Mouse (Mus musculus): ENCODE measurements around the gene Rarres2. TPM values are rescaled to one million over a fixed set of nuclear protein-coding genes. Genes with fewer than 3 reads are reported as not detected.

Rarres2 gene
- polyA plus RNA-seq, 1 experiment from 2014 or later = 87.2 TPM

- H3K36me3 ChIP-seq = peaks cover 44% of the 10 kb centered on the region
Measured at GRCm38 (mm10) chr6:48595278-48595677, 22.7 kb upstream of the Rarres2 start.

GRCm38 (mm10) chr6:48594043-48594738, 21.6 kb upstream of the Rarres2 start:
- peaks cover 39% of the 10 kb centered on the region for H3K36me3 ChIP-seq
- peaks cover 10% of the 10 kb centered on the region for H3K4me1 ChIP-seq (replicated peaks)
- peaks cover 16% of the 10 kb centered on the region for H3K9me3 ChIP-seq
- H3K4me3 ChIP-seq (replicated peaks) = peak overlapping the region; percentile 91
- H3K4me2 ChIP-seq (replicated peaks) = peak overlapping the region; percentile 89
- H3K9ac ChIP-seq = peak overlapping the region; percentile 88
- WGBS = 2% methylated on average over 37 of the region's 41 CpGs
- no peaks in the 10 kb centered on the region for H3K27me3 ChIP-seq (replicated peaks)
- H3K27ac ChIP-seq = peak overlapping the region; percentile 86
- peak; percentile 69 for ATAC-seq

More at GRCm38 (mm10) chr6:48595278-48595677, 22.7 kb upstream of the Rarres2 start:
- no peak overlapping the region for H3K27ac ChIP-seq
- no peaks in the 10 kb centered on the region for H3K27me3 ChIP-seq (replicated peaks)
- peak overlapping the region; percentile 91 for H3K4me3 ChIP-seq (replicated peaks)
- 58% methylated on average over 1 of the region's 1 CpGs for WGBS
- H3K4me1 ChIP-seq (replicated peaks) = peaks cover 9% of the 10 kb centered on the region
- peak overlapping the region; percentile 89 for H3K4me2 ChIP-seq (replicated peaks)
- no peak overlapping the region for H3K9ac ChIP-seq
- ATAC-seq = no peak
- peaks cover 16% of the 10 kb centered on the region for H3K9me3 ChIP-seq

DNA sequence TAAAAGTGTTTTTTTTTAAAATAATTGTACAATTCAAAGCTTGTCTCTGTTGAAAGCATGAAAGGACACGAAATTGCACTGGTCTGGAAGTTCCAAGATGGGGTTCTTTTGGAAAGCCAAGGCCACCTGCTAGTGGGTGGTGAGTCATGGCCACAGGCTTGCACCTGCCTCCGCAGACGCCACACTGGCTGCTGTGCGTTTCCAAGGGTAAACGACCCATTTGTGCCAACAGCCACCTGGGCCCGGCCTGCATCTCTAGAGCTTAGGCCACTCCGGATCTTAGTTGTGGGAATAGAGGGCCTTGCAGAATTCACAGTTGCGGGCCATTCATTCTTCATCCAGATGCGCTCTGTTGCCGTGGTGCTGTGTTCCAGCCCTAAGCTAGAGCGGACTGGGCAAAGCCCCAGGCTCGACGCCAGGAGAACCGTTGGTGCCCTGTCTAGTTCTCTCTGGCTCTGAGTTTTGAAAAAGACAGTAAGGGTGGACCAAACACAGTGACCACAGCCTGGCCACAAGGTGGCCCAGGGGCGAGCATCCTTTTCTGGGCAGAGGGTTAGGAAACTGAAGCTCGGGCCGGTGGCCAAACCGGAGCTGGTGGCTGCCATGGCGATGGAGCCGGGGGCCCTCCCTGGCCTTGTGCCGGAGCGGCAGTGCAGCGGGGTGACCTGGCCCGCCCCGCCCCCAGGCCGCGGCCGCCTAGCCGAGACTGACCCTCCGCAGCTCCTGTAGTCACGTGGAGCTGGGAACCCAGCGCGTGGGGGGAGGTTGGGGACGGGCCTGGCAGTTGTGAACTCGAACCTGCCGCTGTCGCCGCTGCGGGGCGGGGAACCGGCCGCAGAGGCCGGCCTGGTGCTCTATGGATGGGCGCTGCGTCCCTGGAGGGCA, 20.8 kb upstream of the Rarres2 start, which contains the start of the genes Repin1 and Gm44965:
Gene Repin1 (plus strand): TSS at position 726 of the 885 bp plus-strand sequence.
Gene Gm44965 (plus strand): TSS at position 784 of the 885 bp plus-strand sequence.
- Histone ChIP-seq H3K9me3 (peaks cover 16% of the 10 kb centered on the region), H3K36me3 (peaks cover 32% of the 10 kb centered on the region), H3K4me3 (replicated peaks) (peak within 1 kb of the TSS; percentile 91), H3K27ac (peak within 1 kb of the TSS; percentile 86), H3K27me3 (replicated peaks) (no peaks in the 10 kb centered on the region), H3K9ac (peak within 1 kb of the TSS; percentile 88), H3K4me1 (replicated peaks) (peaks cover 12% of the 10 kb centered on the region), H3K4me2 (replicated peaks) (peak within 1 kb of the TSS; percentile 89)
- ATAC-seq = peak; percentile 94
- 6% methylated on average over 45 of the region's 45 CpGs for WGBS

- 81% methylated on average over 6 of the region's 6 CpGs for WGBS
- no peak overlapping the region for H3K4me3 ChIP-seq (replicated peaks)
- no peak overlapping the region for H3K4me2 ChIP-seq (replicated peaks)
- no peaks in the 10 kb centered on the region for H3K27me3 ChIP-seq (replicated peaks)
- H3K36me3 ChIP-seq = peaks cover 17% of the 10 kb centered on the region
- peaks cover 12% of the 10 kb centered on the region for H3K4me1 ChIP-seq (replicated peaks)
- no peak overlapping the region for H3K27ac ChIP-seq
- H3K9ac ChIP-seq = no peak overlapping the region
- peaks cover 8% of the 10 kb centered on the region for H3K9me3 ChIP-seq
- no peak for ATAC-seq
Measured at GRCm38 (mm10) chr6:48591871-48592270, 19.3 kb upstream of the Rarres2 start.

DNA sequence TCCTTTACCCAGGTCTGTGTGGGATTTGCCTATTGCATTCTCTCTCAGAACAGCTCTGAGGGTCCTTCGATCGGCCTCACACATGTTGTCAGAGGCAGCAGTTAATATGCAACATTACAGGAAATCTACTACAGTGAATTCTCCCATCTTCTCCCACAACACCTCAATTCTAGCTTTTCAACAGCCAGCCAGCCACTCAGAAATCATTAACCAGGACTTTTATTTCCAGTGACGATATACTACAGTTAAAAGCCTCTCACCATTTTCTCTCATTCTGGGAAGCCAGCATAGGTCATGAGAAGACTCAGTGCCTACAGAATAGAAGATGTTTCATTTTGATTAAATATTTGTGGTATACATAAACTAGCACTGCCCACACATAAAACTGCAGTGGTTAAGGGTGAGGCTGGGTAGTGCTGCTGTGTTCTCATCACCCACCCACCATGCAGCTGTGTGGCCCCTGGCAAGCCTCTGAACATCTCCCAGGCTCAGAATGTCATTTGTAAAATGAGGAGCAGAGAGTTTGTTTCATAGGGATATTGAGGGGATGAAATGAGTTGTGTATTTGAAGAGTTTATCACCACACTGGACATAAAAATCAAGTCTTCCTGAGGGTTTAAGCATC, 18.7 kb upstream of the Rarres2 start:
- no peak overlapping the region for H3K27ac ChIP-seq
- H3K9ac ChIP-seq = no peak overlapping the region
- no peak overlapping the region for H3K4me2 ChIP-seq (replicated peaks)
- H3K27me3 ChIP-seq (replicated peaks) = no peaks in the 10 kb centered on the region
- H3K9me3 ChIP-seq = peaks cover 4% of the 10 kb centered on the region; the same call in 1 of the 2 replicates
- WGBS = 79% methylated on average over 3 of the region's 3 CpGs
- H3K4me3 ChIP-seq (replicated peaks) = no peak overlapping the region
- peaks cover 12% of the 10 kb centered on the region for H3K36me3 ChIP-seq
- H3K4me1 ChIP-seq (replicated peaks) = peaks cover 12% of the 10 kb centered on the region
- no peak for ATAC-seq

- no peak within 1 kb of the TSS for H3K27ac ChIP-seq
- no peak within 1 kb of the TSS for H3K4me2 ChIP-seq (replicated peaks)
- H3K4me3 ChIP-seq (replicated peaks) = no peak within 1 kb of the TSS
- no peaks in the 10 kb centered on the region for H3K36me3 ChIP-seq
- no peak within 1 kb of the TSS; the same call in 1 of the 2 replicates for H3K9ac ChIP-seq
- peaks cover 8% of the 10 kb centered on the region for H3K4me1 ChIP-seq (replicated peaks)
- ATAC-seq = no peak
- H3K27me3 ChIP-seq (replicated peaks) = no peaks in the 10 kb centered on the region
- WGBS = 41% methylated on average over 6 of the region's 6 CpGs
- no peaks in the 10 kb centered on the region for H3K9me3 ChIP-seq
Measured at GRCm38 (mm10) chr6:48589194-48589750, 16.7 kb upstream of the Rarres2 start, which contains the start of gene Gm45021. Gene Gm45021 (plus strand): TSS chr6:48589610.

GRCm38 (mm10) chr6:48582037-48582436, 9.4 kb upstream of the Rarres2 start:
- 76% methylated on average over 3 of the region's 3 CpGs for WGBS
- no peak overlapping the region for H3K9ac ChIP-seq
- H3K27ac ChIP-seq = no peak overlapping the region
- H3K27me3 ChIP-seq (replicated peaks) = no peaks in the 10 kb centered on the region
- H3K36me3 ChIP-seq = no peaks in the 10 kb centered on the region
- peaks cover 6% of the 10 kb centered on the region; the same call in 1 of the 2 replicates for H3K4me1 ChIP-seq (replicated peaks)
- ATAC-seq = peak; percentile 39; the same call in 1 of the 2 replicates
- no peak overlapping the region for H3K4me2 ChIP-seq (replicated peaks)
- no peaks in the 10 kb centered on the region for H3K9me3 ChIP-seq
- no peak overlapping the region for H3K4me3 ChIP-seq (replicated peaks)

DNA sequence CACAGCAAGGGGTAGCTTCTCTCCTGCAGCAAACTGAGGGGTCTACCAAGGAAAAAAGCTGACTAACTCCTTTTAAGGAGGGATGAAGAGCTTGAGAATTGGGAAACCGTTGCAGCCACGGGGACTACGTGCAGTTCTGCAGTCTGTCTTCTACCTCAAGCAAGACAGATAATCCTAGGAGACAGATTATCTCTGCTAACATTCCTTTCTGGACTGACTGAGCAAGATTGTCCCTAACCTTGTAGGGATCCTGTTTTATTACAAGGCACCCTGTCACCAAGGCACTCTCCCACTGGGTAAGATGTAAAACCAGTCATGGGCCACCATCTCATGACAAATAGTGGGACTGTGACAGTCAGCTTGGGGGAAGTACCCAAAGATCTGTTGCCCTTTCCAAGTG, 8.7 kb upstream of the Rarres2 start:
- Histone ChIP-seq H3K9ac (no peak overlapping the region), H3K9me3 (no peaks in the 10 kb centered on the region), H3K4me1 (replicated peaks) (peaks cover 6% of the 10 kb centered on the region; the same call in 1 of the 2 replicates), H3K27ac (no peak overlapping the region), H3K4me2 (replicated peaks) (no peak overlapping the region), H3K27me3 (replicated peaks) (no peaks in the 10 kb centered on the region), H3K36me3 (no peaks in the 10 kb centered on the region), H3K4me3 (replicated peaks) (no peak overlapping the region)
- no peak for ATAC-seq
- WGBS = 37% methylated on average over 3 of the region's 3 CpGs

DNA sequence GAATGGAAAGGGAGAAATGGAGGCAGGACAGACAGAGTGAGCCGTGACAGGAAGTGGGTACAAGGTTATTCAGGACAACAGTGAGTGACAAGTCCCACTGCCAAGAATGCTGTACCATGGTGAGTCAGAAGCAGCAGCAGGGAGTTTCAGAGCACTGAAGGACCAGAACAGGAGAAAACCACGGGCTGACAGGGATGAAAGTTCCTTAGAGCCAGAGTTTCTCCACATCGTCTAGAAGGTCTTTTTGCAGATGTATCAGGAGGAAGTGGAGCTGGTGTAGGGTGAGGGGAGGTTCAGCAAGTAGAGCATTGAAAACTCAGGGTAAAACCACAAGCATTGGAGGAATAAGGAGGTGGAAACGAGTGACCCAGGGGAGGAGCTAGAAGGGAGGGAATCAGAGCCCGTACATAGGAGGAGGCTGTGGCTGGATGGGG, 6.6 kb upstream of the Rarres2 start:
- Histone ChIP-seq H3K27me3 (replicated peaks) (no peaks in the 10 kb centered on the region), H3K4me2 (replicated peaks) (peak overlapping the region; percentile 22; the same call in 1 of the 2 replicates), H3K36me3 (no peaks in the 10 kb centered on the region), H3K4me1 (replicated peaks) (peaks cover 6% of the 10 kb centered on the region; the same call in 1 of the 2 replicates), H3K9me3 (no peaks in the 10 kb centered on the region), H3K27ac (peak overlapping the region; percentile 72), H3K9ac (peak overlapping the region; percentile 8; the same call in 1 of the 2 replicates), H3K4me3 (replicated peaks) (no peak overlapping the region)
- peak; percentile 63 for ATAC-seq
- WGBS = 25% methylated on average over 5 of the region's 5 CpGs

GRCm38 (mm10) chr6:48578736-48579135, 6.1 kb upstream of the Rarres2 start:
- H3K4me3 ChIP-seq (replicated peaks) = no peak overlapping the region
- H3K4me1 ChIP-seq (replicated peaks) = peaks cover 6% of the 10 kb centered on the region; the same call in 1 of the 2 replicates
- H3K4me2 ChIP-seq (replicated peaks) = no peak overlapping the region
- no peaks in the 10 kb centered on the region for H3K9me3 ChIP-seq
- no peak for ATAC-seq
- 46% methylated on average over 5 of the region's 5 CpGs for WGBS
- H3K9ac ChIP-seq = no peak overlapping the region
- no peaks in the 10 kb centered on the region for H3K36me3 ChIP-seq
- no peak overlapping the region for H3K27ac ChIP-seq
- no peaks in the 10 kb centered on the region for H3K27me3 ChIP-seq (replicated peaks)

DNA sequence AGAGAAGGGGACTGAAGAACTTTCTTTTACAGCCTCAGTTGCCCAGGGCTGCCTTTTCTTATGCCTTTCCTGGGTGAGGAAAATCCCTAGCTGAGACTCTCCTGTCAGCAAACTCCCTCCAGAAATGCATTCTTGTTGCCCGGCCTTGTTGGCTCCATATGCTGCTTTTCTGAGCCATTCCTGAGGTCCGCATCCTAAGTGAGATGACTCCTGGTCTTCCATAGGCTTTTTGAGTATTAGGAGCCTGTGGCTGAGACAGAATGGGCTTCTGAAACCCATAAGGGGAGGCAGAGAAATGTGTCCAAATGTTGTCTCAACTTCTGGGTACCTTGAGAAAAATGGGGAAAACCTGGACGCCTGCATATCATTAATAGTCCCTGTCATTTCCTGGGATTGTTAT, 1.4 kb upstream of the Rarres2 start:
- Histone ChIP-seq H3K4me2 (replicated peaks) (no peak overlapping the region), H3K4me3 (replicated peaks) (no peak overlapping the region), H3K36me3 (0 out of 2 replicates have a peak, but pooled peaks cover 4% of the 10 kb centered on the region), H3K27me3 (replicated peaks) (no peaks in the 10 kb centered on the region), H3K4me1 (replicated peaks) (peaks cover 15% of the 10 kb centered on the region; the same call in 1 of the 2 replicates), H3K9ac (no peak overlapping the region), H3K9me3 (no peaks in the 10 kb centered on the region), H3K27ac (no peak overlapping the region)
- WGBS = 53% methylated on average over 3 of the region's 3 CpGs
- no peak for ATAC-seq
